Mouse (Mus musculus) E14TG2a.4 (cell line): ENCODE measurements around the gene Arhgef3.

Source experiments
- CTCF ChIP-seq: conservative IDR thresholded peaks from 2 replicates; pipeline ENCODE4 v1.5.1; 2014; ENCODE audit warnings: low read length
- POU5F1 ChIP-seq: IDR thresholded peaks from 2 replicates; pipeline ENCODE4 v1.6.1; 2014; ENCODE audit warnings: low read length, borderline replicate concordance

GRCm38 (mm10) chr14:27292101-27292500 is 177.4 kb downstream of the Arhgef3 start:
- TF ChIP-seq CTCF = no peak
- no peak for TF ChIP-seq POU5F1
